Mouse (Mus musculus) midbrain, embryonic 13.5 days (tissue): Measurements from ENCODE around the gene Trnau1ap. TPM values are rescaled to one million over a fixed set of nuclear protein-coding genes. Genes with fewer than 3 reads are reported as not detected.
"Not testable (repeated sequence)": the region's sequence is repeated elsewhere in the genome, so short reads cannot be mapped to it uniquely, and the experiment has no call there.

ENCODE experiments used
- ATAC-seq: fragments of 200-750 bp; cut with Nextera tagmentation; 2 replicates; pipeline ENCODE4 v1.8.0; 2017; ENCODE audit warnings: mild to moderate bottlenecking, moderate TSS enrichment, moderate library complexity
- H3K27ac ChIP-seq: fragments of 300-500 bp; sonication (generic); 2 replicates; pipeline ENCODE4 v1.5.1; 2015; ENCODE audit warnings: inconsistent platforms, mild to moderate bottlenecking, moderate library complexity
- H3K27me3 ChIP-seq: fragments of 300-500 bp; sonication (generic); 2 replicates; pipeline ENCODE4 v1.6.1; 2015; ENCODE audit warnings: mild to moderate bottlenecking, inconsistent platforms
- H3K36me3 ChIP-seq: fragments of 300-500 bp; sonication (generic); 2 replicates; pipeline ENCODE4 v1.6.1; 2015; ENCODE audit warnings: mild to moderate bottlenecking, inconsistent platforms
- H3K4me1 ChIP-seq: fragments of 300-500 bp; sonication (generic); replicated peaks from 2 replicates; pipeline ENCODE4 v1.6.1; 2015; ENCODE audit warnings: inconsistent platforms
- H3K4me2 ChIP-seq: fragments of 300-500 bp; sonication (generic); replicated peaks from 2 replicates; pipeline ENCODE4 v1.6.1; 2015; ENCODE audit warnings: moderate library complexity, mild to moderate bottlenecking, inconsistent platforms
- H3K4me3 ChIP-seq: fragments of 300-500 bp; sonication (generic); replicated peaks from 2 replicates; pipeline ENCODE4 v1.5.1; 2015; ENCODE audit warnings: mild to moderate bottlenecking, inconsistent platforms
- H3K9ac ChIP-seq: fragments of 300-500 bp; sonication (generic); replicated peaks from 2 replicates; pipeline ENCODE4 v1.6.1; 2015; ENCODE audit warnings: mild to moderate bottlenecking, inconsistent platforms
- H3K9me3 ChIP-seq: fragments of 300-500 bp; sonication (generic); 2 replicates; pipeline ENCODE4 v1.6.1; 2016; ENCODE audit warnings: mild to moderate bottlenecking, inconsistent platforms
- WGBS: fragments of 180-500 bp; shearing (Covaris S2); methylation state at CpG from one replicate; pipeline ENCODE4 v1.1.7; 2015; 5-methylcytosine and 5-hydroxymethylcytosine counted together
- polyA plus RNA-seq: library from polyadenylated mRNA; unstranded; fragments of >200 nt; fragmentation: Nextera tagmentation; extraction: Ambion mirVana; gene quantifications from 2 replicates; pipeline ENCODE4 v1.2.1, GENCODE M21; 2015

The Trnau1ap gene
- polyA plus RNA-seq, 1 experiment from 2014 or later: 83.6 TPM

GRCm38 (mm10) chr4:132291624-132292335 is 37.6 kb downstream of the Trnau1ap start:
- H3K4me3 ChIP-seq: no peak overlapping the region
- ATAC-seq: no peak
- no peak overlapping the region for H3K27ac ChIP-seq
- 86% methylated on average over 12 of the region's 12 CpGs for WGBS
- H3K4me2 ChIP-seq: no peak overlapping the region
- no peaks in the 10 kb centered on the region for H3K4me1 ChIP-seq
- H3K36me3 ChIP-seq: peaks cover 56% of the 10 kb centered on the region
- no peaks in the 10 kb centered on the region for H3K27me3 ChIP-seq
- no peaks in the 10 kb centered on the region for H3K9me3 ChIP-seq
- no peak overlapping the region for H3K9ac ChIP-seq

- Histone ChIP-seq H3K9ac (no peak overlapping the region), H3K9me3 (no peaks in the 10 kb centered on the region), H3K4me2 (no peak overlapping the region), H3K27me3 (no peaks in the 10 kb centered on the region), H3K36me3 (peaks cover 61% of the 10 kb centered on the region), H3K4me3 (no peak overlapping the region), H3K27ac (no peak overlapping the region), H3K4me1 (no peaks in the 10 kb centered on the region)
- 92% methylated on average over 4 of the region's 4 CpGs for WGBS
- ATAC-seq: no peak
Observed at GRCm38 (mm10) chr4:132291056-132291455, 38.3 kb downstream of the Trnau1ap start.

GRCm38 (mm10) chr4:132288840-132289239 is 40.5 kb downstream of the Trnau1ap start:
- peaks cover 68% of the 10 kb centered on the region for H3K36me3 ChIP-seq
- not testable (repeated sequence) for ATAC-seq, H3K9ac ChIP-seq, H3K4me2 ChIP-seq, H3K27ac ChIP-seq, H3K9me3 ChIP-seq, H3K4me1 ChIP-seq, H3K4me3 ChIP-seq, H3K27me3 ChIP-seq
- WGBS: 100% methylated on average over 2 of the region's 5 CpGs

GRCm38 (mm10) chr4:132275949-132276348 is 53.4 kb downstream of the Trnau1ap start:
- H3K4me3 ChIP-seq: 0 out of 2 replicates have a peak overlapping the region, but pooled peaks have one; percentile 2
- H3K27me3 ChIP-seq: no peaks in the 10 kb centered on the region
- H3K4me1 ChIP-seq: peaks cover 23% of the 10 kb centered on the region
- H3K4me2 ChIP-seq: 0 out of 2 replicates have a peak overlapping the region, but pooled peaks have one; percentile 11
- ATAC-seq: no peak
- WGBS: 96% methylated on average over 3 of the region's 3 CpGs
- H3K9ac ChIP-seq: no peak overlapping the region
- H3K9me3 ChIP-seq: no peaks in the 10 kb centered on the region
- no peak overlapping the region for H3K27ac ChIP-seq
- H3K36me3 ChIP-seq: 0 out of 2 replicates have a peak, but pooled peaks cover 3% of the 10 kb centered on the region

GRCm38 (mm10) chr4:132274156-132274862 is 55.0 kb downstream of the Trnau1ap start, which contains the start of gene Taf12:
Gene Taf12 (plus strand): TSS chr4:132274375.
- peaks cover 27% of the 10 kb centered on the region for H3K4me1 ChIP-seq
- peak within 1 kb of the TSS; percentile 91 for H3K27ac ChIP-seq
- ATAC-seq: peak; percentile 89
- H3K4me2 ChIP-seq: peak within 1 kb of the TSS; percentile 74
- no peaks in the 10 kb centered on the region for H3K9me3 ChIP-seq
- under 1% methylated on average over 48 of the region's 48 CpGs for WGBS
- 0 out of 2 replicates have a peak, but pooled peaks cover 3% of the 10 kb centered on the region for H3K36me3 ChIP-seq
- H3K4me3 ChIP-seq: peak within 1 kb of the TSS; percentile 79
- no peaks in the 10 kb centered on the region for H3K27me3 ChIP-seq
- peak within 1 kb of the TSS; percentile 85 for H3K9ac ChIP-seq

- Histone ChIP-seq H3K9me3 (no peaks in the 10 kb centered on the region), H3K9ac (peak overlapping the region; percentile 81), H3K27me3 (no peaks in the 10 kb centered on the region), H3K27ac (no peak overlapping the region), H3K4me3 (peak overlapping the region; percentile 79), H3K36me3 (0 out of 2 replicates have a peak, but pooled peaks cover 3% of the 10 kb centered on the region), H3K4me2 (peak overlapping the region; percentile 74), H3K4me1 (peaks cover 27% of the 10 kb centered on the region)
- ATAC-seq: no peak
- WGBS: 77% methylated on average over 2 of the region's 2 CpGs
Observed at GRCm38 (mm10) chr4:132273166-132273565, 56.2 kb downstream of the Trnau1ap start.

GRCm38 (mm10) chr4:132269740-132270560 is 59.4 kb downstream of the Trnau1ap start:
- Histone ChIP-seq H3K4me3 (peak overlapping the region; percentile 30), H3K4me2 (peak overlapping the region; percentile 38), H3K9me3 (no peaks in the 10 kb centered on the region), H3K27ac (peak overlapping the region; percentile 91), H3K36me3 (no peaks in the 10 kb centered on the region), H3K4me1 (peaks cover 15% of the 10 kb centered on the region), H3K27me3 (no peaks in the 10 kb centered on the region), H3K9ac (peak overlapping the region; percentile 50; the same call in 1 of the 2 replicates)
- ATAC-seq: peak; percentile 78
- under 1% methylated on average over 35 of the region's 35 CpGs for WGBS

- no peak for ATAC-seq
- H3K9ac ChIP-seq: no peak overlapping the region
- peak overlapping the region; percentile 91 for H3K27ac ChIP-seq
- 13% methylated on average over 6 of the region's 6 CpGs for WGBS
- H3K4me2 ChIP-seq: no peak overlapping the region
- H3K9me3 ChIP-seq: no peaks in the 10 kb centered on the region
- peaks cover 13% of the 10 kb centered on the region for H3K4me1 ChIP-seq
- no peak overlapping the region for H3K4me3 ChIP-seq
- no peaks in the 10 kb centered on the region for H3K36me3 ChIP-seq
- no peaks in the 10 kb centered on the region for H3K27me3 ChIP-seq
Observed at GRCm38 (mm10) chr4:132268871-132269739, 60.2 kb downstream of the Trnau1ap start.

- no peak for ATAC-seq
- WGBS: 81% methylated on average over 3 of the region's 3 CpGs
Observed at GRCm38 (mm10) chr4:132266835-132267349, 62.4 kb downstream of the Trnau1ap start.

GRCm38 (mm10) chr4:132263313-132263712 is 66.0 kb downstream of the Trnau1ap start:
- Histone ChIP-seq H3K36me3 (no peaks in the 10 kb centered on the region), H3K4me1 (peaks cover 27% of the 10 kb centered on the region), H3K27me3 (no peaks in the 10 kb centered on the region), H3K4me2 (no peak overlapping the region), H3K27ac (no peak overlapping the region), H3K9me3 (no peaks in the 10 kb centered on the region), H3K4me3 (no peak overlapping the region), H3K9ac (no peak overlapping the region)
- 97% methylated on average over 7 of the region's 7 CpGs for WGBS
- no peak for ATAC-seq

More at GRCm38 (mm10) chr4:132266835-132267349, 62.4 kb downstream of the Trnau1ap start:
- Histone ChIP-seq H3K4me1 (peaks cover 11% of the 10 kb centered on the region), H3K9ac (no peak overlapping the region), H3K4me3 (no peak overlapping the region), H3K27ac (no peak overlapping the region), H3K4me2 (no peak overlapping the region), H3K36me3 (no peaks in the 10 kb centered on the region), H3K27me3 (no peaks in the 10 kb centered on the region), H3K9me3 (no peaks in the 10 kb centered on the region)

- H3K27me3 ChIP-seq: no peaks in the 10 kb centered on the region
- H3K4me2 ChIP-seq: peak overlapping the region; percentile 57
- peak overlapping the region; percentile 84; the same call in 1 of the 2 replicates for H3K4me3 ChIP-seq
- no peaks in the 10 kb centered on the region for H3K36me3 ChIP-seq
- H3K4me1 ChIP-seq: peaks cover 27% of the 10 kb centered on the region
- no peak for ATAC-seq
- H3K27ac ChIP-seq: no peak overlapping the region
- no peaks in the 10 kb centered on the region for H3K9me3 ChIP-seq
- H3K9ac ChIP-seq: no peak overlapping the region
- WGBS: 88% methylated on average over 5 of the region's 5 CpGs
Observed at GRCm38 (mm10) chr4:132262358-132262616, 67.1 kb downstream of the Trnau1ap start.
